Mouse (Mus musculus): ENCODE measurements at regions not wholly inside any gene's neighbourhood (a gene's known extent, or its start where the extent isn't known, plus 50 kb on each side); places are given as distances from the start of the nearest gene placed in this dataset.

DNA sequence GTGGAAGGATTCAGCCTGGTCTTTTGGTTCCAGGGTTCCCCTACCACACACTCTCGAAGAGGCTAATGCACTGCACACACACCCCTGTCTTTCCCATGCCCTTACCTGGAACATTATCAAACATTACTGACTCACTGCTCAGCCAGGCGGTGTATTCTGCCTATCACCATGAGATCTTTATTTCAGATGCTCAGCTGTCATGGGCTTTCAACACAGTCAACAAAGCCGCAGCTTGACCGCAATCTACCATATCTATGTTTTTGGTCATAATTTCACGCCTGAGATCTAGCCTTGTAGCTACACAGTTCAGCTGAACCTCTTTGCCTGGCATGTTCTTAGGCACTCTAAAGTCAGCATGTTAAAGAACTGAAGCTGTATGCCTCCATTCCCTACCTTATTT lies 589.9 kb upstream of the Klf4 start:
- no peak for TF ChIP-seq CTCF (IDR thresholded peaks at IDR 0.05; ENCODE audit: extremely low read depth, insufficient read depth, low read length)
- TF ChIP-seq POLR2A (IDR thresholded peaks at IDR 0.05; ENCODE audit: extremely low read depth, insufficient read depth, low read length): no peak
